Mouse (Mus musculus) heart, embryonic 10.5 days (tissue): Measurements from ENCODE around the gene Adam12. TPM values are rescaled to one million over a fixed set of nuclear protein-coding genes. Genes with fewer than 3 reads are reported as not detected.

Experiments
- DNase-seq: peaks from one replicate; pipeline ENCODE4 v3.0.0-alpha.2; 2017; ENCODE audit warnings: low spot score
- H3K27ac ChIP-seq: fragments of 300-500 bp; sonication (generic); 2 replicates; pipeline ENCODE4 v1.5.1; 2016; ENCODE audit warnings: mild to moderate bottlenecking
- H3K27me3 ChIP-seq: fragments of 300-500 bp; sonication (generic); 2 replicates; pipeline ENCODE4 v1.6.1; 2016; ENCODE audit warnings: mild to moderate bottlenecking; ENCODE audit not compliant: poor library complexity, insufficient read depth, severe bottlenecking
- H3K36me3 ChIP-seq: fragments of 300-500 bp; sonication (generic); 2 replicates; pipeline ENCODE4 v1.6.1; 2016; ENCODE audit warnings: mild to moderate bottlenecking, moderate library complexity
- H3K4me1 ChIP-seq: fragments of 300-500 bp; sonication (generic); 2 replicates; pipeline ENCODE4 v1.6.1; 2016; ENCODE audit warnings: mild to moderate bottlenecking
- H3K4me3 ChIP-seq: fragments of 300-500 bp; sonication (generic); 2 replicates; pipeline ENCODE4 v1.5.1; 2016; ENCODE audit warnings: mild to moderate bottlenecking, moderate library complexity
- H3K9me3 ChIP-seq: fragments of 300-500 bp; sonication (generic); 2 replicates; pipeline ENCODE4 v1.6.1; 2016; ENCODE audit warnings: mild to moderate bottlenecking, moderate library complexity
- WGBS: fragments of 180-500 bp; shearing (Covaris S2); methylation state at CpG from one replicate; pipeline ENCODE4 v1.1.7; 2016; 5-methylcytosine and 5-hydroxymethylcytosine counted together
- polyA plus RNA-seq: library from polyadenylated mRNA; unstranded; fragments of >200 nt; fragmentation: Nextera tagmentation; extraction: Ambion mirVana; gene quantifications from 2 replicates; pipeline ENCODE4 v1.2.1, GENCODE M21; 2016

Adam12 gene
- polyA plus RNA-seq, 1 experiment from 2014 or later: 9.6 TPM

DNA sequence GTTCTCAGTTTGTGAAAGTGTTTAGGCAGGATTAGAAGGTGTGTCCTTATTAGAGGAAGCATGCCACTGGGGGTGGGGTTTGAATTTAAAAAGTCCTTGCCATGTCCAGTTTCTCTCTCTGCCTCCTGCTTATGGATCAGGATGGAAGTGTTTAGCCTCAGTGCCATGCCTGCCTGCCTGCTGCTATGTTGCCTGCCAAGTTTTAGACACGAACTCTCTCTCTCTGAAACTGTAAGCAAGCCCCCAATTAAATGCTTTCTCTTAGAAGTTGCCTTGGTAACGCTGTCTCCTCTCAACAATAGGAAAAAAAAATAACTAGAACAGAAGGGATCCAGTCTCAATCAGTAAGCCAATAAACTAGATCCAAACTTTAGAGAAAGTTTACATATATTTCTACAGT, 110.5 kb downstream of the Adam12 start:
- H3K9me3 ChIP-seq: no peaks in the 10 kb centered on the region
- 67% methylated on average over 2 of the region's 2 CpGs for WGBS
- H3K27me3 ChIP-seq: no peaks in the 10 kb centered on the region
- no peak overlapping the region for H3K27ac ChIP-seq
- DNase-seq: no peak
- no peaks in the 10 kb centered on the region for H3K4me1 ChIP-seq
- H3K4me3 ChIP-seq: no peak overlapping the region
- 0 out of 2 replicates have a peak, but pooled peaks cover 3% of the 10 kb centered on the region for H3K36me3 ChIP-seq

GRCm38 (mm10) chr7:134115438-134115837, 116.5 kb downstream of the Adam12 start:
- no peak overlapping the region for H3K4me3 ChIP-seq
- DNase-seq: no peak
- peak overlapping the region; percentile 18; the same call in 1 of the 2 replicates for H3K27ac ChIP-seq
- H3K9me3 ChIP-seq: no peaks in the 10 kb centered on the region
- 0 out of 2 replicates have a peak, but pooled peaks cover 3% of the 10 kb centered on the region for H3K36me3 ChIP-seq
- no peaks in the 10 kb centered on the region for H3K27me3 ChIP-seq
- peaks cover 26% of the 10 kb centered on the region for H3K4me1 ChIP-seq
- 69% methylated on average over 8 of the region's 8 CpGs for WGBS

GRCm38 (mm10) chr7:134114311-134115188, 117.4 kb downstream of the Adam12 start:
- no peak overlapping the region for H3K4me3 ChIP-seq
- 27% methylated on average over 9 of the region's 9 CpGs for WGBS

DNA sequence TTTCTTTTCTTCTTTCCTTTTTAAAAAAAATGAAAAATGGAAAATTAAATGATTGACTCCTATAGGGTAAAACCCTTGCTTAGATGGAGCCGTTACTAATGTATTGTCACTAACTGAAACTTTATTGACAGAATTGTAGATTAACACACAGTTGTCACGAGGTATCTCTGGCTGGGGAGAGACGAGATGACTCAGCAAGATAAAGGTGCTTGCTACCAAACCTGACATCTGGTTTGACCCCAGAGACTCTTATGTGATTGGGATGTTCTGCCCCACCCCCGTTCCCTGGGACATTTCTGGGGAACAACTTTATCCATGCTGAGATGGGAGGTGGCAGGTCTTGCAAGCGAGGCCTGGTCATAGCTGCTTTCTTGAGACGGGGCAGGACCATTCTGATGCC, 118.1 kb downstream of the Adam12 start:
- 34% methylated on average over 6 of the region's 6 CpGs for WGBS
- Histone ChIP-seq H3K4me3 (no peak overlapping the region), H3K27me3 (no peaks in the 10 kb centered on the region), H3K9me3 (no peaks in the 10 kb centered on the region), H3K4me1 (peaks cover 33% of the 10 kb centered on the region), H3K36me3 (0 out of 2 replicates have a peak, but pooled peaks cover 3% of the 10 kb centered on the region), H3K27ac (no peak overlapping the region)
- DNase-seq: no peak

More at GRCm38 (mm10) chr7:134114311-134115188, 117.4 kb downstream of the Adam12 start:
- Histone ChIP-seq H3K27ac (peak overlapping the region; percentile 18; the same call in 1 of the 2 replicates), H3K36me3 (0 out of 2 replicates have a peak, but pooled peaks cover 3% of the 10 kb centered on the region), H3K27me3 (no peaks in the 10 kb centered on the region), H3K9me3 (no peaks in the 10 kb centered on the region), H3K4me1 (peaks cover 33% of the 10 kb centered on the region)
- DNase-seq: peak; percentile 85

DNA sequence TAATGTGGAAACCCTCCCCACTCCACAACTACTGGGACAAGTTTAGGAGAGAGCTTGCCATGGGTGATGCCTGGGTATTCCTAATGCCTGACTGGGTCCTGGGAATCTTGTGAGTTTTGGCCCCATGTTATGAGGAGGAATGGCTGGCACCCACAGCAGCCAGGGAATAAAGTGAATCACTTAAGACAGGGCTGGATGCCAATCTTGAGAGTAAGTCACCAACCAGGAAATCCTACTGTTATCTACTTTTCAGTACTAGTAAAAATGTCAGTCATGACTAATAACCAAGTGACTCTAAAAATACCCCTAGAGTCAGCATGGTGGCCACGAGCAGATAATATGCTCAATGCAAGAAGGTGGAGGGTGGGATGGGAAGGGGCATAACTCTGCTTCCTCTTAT, 121.8 kb downstream of the Adam12 start:
- no peaks in the 10 kb centered on the region for H3K36me3 ChIP-seq
- H3K27ac ChIP-seq: no peak overlapping the region
- DNase-seq: no peak
- no peaks in the 10 kb centered on the region for H3K9me3 ChIP-seq
- H3K4me3 ChIP-seq: no peak overlapping the region
- peaks cover 32% of the 10 kb centered on the region for H3K4me1 ChIP-seq
- WGBS: 37% methylated on average over 1 of the region's 1 CpGs
- no peaks in the 10 kb centered on the region for H3K27me3 ChIP-seq

DNA sequence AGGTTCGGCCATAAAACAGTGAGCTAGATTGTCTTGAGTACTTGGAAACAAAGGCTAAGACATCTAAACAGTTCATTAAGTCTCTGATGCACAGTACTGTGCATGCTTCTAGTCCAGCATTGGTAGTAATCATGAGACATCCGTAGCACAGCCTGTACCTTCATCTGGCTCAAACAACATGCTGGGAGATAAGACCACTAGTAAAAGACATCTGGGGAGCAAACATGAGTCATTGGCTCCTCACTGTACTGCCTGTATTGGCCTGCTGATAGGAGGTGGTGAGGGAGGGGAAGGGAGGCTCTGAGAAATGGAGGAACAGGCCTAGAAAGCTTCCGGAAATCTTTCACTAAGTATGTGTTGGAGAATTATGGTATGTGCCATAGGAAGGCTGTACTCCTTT, 124.1 kb downstream of the Adam12 start:
- no peak for DNase-seq
- Histone ChIP-seq H3K4me3 (no peak overlapping the region), H3K36me3 (no peaks in the 10 kb centered on the region), H3K4me1 (peaks cover 12% of the 10 kb centered on the region; the same call in 1 of the 2 replicates), H3K9me3 (no peaks in the 10 kb centered on the region), H3K27me3 (no peaks in the 10 kb centered on the region), H3K27ac (no peak overlapping the region)
- WGBS: 51% methylated on average over 3 of the region's 3 CpGs

DNA sequence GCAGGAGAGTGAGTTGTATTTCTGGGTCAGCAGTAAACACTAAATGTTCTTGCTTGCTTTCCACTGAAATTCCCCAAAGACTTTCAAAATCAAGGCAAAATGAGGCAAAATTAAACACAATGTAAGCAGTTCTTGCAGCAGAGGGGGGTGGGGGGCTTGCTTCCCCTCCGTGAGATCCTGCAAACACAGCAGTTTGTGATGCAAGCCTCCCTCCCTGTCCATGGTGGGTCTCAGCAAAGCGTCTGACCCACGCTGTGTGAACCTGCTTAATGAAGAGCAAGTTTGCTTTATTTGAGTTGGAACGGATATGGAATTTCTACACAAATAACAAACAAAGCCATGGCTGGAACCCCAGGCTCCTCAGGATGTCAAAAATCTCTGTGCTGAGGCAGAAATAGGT, 132.9 kb downstream of the Adam12 start:
- no peaks in the 10 kb centered on the region for H3K36me3 ChIP-seq
- no peak overlapping the region for H3K4me3 ChIP-seq
- 71% methylated on average over 4 of the region's 4 CpGs for WGBS
- DNase-seq: no peak
- H3K4me1 ChIP-seq: peaks cover 2% of the 10 kb centered on the region; the same call in 1 of the 2 replicates
- no peaks in the 10 kb centered on the region for H3K9me3 ChIP-seq
- H3K27ac ChIP-seq: no peak overlapping the region
- H3K27me3 ChIP-seq: no peaks in the 10 kb centered on the region

- no peak for DNase-seq
- 85% methylated on average over 2 of the region's 2 CpGs for WGBS
- H3K9me3 ChIP-seq: no peaks in the 10 kb centered on the region
- no peaks in the 10 kb centered on the region for H3K36me3 ChIP-seq
- peaks cover 4% of the 10 kb centered on the region; the same call in 1 of the 2 replicates for H3K4me1 ChIP-seq
- H3K27ac ChIP-seq: no peak overlapping the region
- H3K4me3 ChIP-seq: no peak overlapping the region
- H3K27me3 ChIP-seq: no peaks in the 10 kb centered on the region
These were observed 134.1 kb downstream of the Adam12 start for GRCm38 (mm10) chr7:134097861-134098260.

- Histone ChIP-seq H3K4me1 (peaks cover 28% of the 10 kb centered on the region), H3K27me3 (no peaks in the 10 kb centered on the region), H3K27ac (no peak overlapping the region), H3K36me3 (no peaks in the 10 kb centered on the region), H3K4me3 (no peak overlapping the region), H3K9me3 (no peaks in the 10 kb centered on the region)
- no peak for DNase-seq
- 72% methylated on average over 2 of the region's 2 CpGs for WGBS
These were observed 138.1 kb downstream of the Adam12 start for GRCm38 (mm10) chr7:134093871-134094270.

- Histone ChIP-seq H3K27ac (no peak overlapping the region), H3K4me1 (peaks cover 28% of the 10 kb centered on the region), H3K4me3 (no peak overlapping the region), H3K27me3 (no peaks in the 10 kb centered on the region), H3K9me3 (no peaks in the 10 kb centered on the region), H3K36me3 (no peaks in the 10 kb centered on the region)
- 62% methylated on average over 3 of the region's 3 CpGs for WGBS
- DNase-seq: peak; percentile 42
These were observed 141.2 kb downstream of the Adam12 start for GRCm38 (mm10) chr7:134090764-134091163.

- no peaks in the 10 kb centered on the region for H3K9me3 ChIP-seq
- no peaks in the 10 kb centered on the region for H3K36me3 ChIP-seq
- H3K4me1 ChIP-seq: peaks cover 28% of the 10 kb centered on the region
- no peak overlapping the region for H3K4me3 ChIP-seq
- peak; percentile 68 for DNase-seq
- H3K27ac ChIP-seq: no peak overlapping the region
- no peaks in the 10 kb centered on the region for H3K27me3 ChIP-seq
- 85% methylated on average over 9 of the region's 9 CpGs for whole genome bisulfite sequencing
These were observed 141.7 kb downstream of the Adam12 start for GRCm38 (mm10) chr7:134090256-134090655.

DNA sequence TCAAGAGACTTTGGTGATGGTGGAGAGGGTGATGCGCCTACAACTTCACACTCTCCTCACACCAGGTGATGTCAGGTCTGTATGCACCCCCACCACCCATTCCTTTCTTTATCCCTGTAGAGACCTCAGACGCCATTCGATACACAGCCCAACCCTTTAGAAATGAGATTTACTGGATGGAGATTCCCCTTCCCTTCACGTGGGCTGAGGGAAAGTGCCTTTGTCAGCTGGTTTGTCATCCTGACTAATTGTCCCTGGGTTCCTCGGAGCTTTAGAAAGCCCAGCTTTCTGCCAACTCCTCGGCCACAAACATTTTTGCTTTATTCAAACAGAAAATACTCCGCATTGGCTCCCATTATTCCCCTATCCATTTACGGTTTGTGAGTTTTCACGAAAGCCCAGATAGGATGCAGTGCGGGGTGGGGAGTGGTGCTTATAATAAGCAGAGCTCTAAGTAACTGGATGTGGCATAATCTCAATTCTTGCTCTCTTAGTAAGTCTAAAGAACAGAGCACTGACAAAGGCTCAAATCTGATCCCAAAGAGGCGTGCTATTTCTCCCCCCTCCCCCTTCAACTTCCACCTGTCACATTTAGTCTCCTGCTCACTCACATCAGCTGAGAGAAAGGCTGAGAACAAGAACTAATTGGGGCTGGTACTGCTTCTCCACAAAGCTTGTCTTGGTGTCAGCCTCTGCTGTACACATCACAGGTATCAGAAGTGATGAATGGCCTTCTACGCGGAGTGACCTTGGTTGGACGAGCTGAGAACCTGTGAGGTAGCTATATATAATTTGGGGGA, 143.2 kb downstream of the Adam12 start:
- 79% methylated on average over 14 of the region's 14 CpGs for WGBS
- Histone ChIP-seq H3K36me3 (no peaks in the 10 kb centered on the region), H3K4me1 (peaks cover 24% of the 10 kb centered on the region), H3K27me3 (no peaks in the 10 kb centered on the region), H3K4me3 (no peak overlapping the region), H3K9me3 (no peaks in the 10 kb centered on the region), H3K27ac (no peak overlapping the region)
- DNase-seq: no peak

- Histone ChIP-seq H3K27ac (no peak overlapping the region), H3K36me3 (no peaks in the 10 kb centered on the region), H3K4me3 (no peak overlapping the region), H3K9me3 (no peaks in the 10 kb centered on the region), H3K4me1 (peaks cover 11% of the 10 kb centered on the region; the same call in 1 of the 2 replicates), H3K27me3 (no peaks in the 10 kb centered on the region)
- peak; percentile 53 for DNase-seq
- 61% methylated on average over 2 of the region's 2 CpGs for WGBS
These were observed 146.6 kb downstream of the Adam12 start for GRCm38 (mm10) chr7:134085396-134085795.
